Mouse (Mus musculus) testis, adult 2 months (tissue): ENCODE results near the gene Fibp.

ENCODE experiments used
- CTCF ChIP-seq: fragments of 200-500 bp; IDR thresholded peaks from 2 replicates; pipeline ENCODE4 v1.5.1; 2012; ENCODE audit warnings: low read depth, mild to moderate bottlenecking, inconsistent platforms, low read length, moderate library complexity; ENCODE audit not compliant: control insufficient read depth, insufficient read depth, insufficient replicate concordance
- POLR2A ChIP-seq: fragments of 200-500 bp; IDR thresholded peaks from 2 replicates; pipeline ENCODE4 v1.6.1; 2012; ENCODE audit warnings: low read depth, mild to moderate bottlenecking, inconsistent platforms, low read length, moderate library complexity; ENCODE audit not compliant: control insufficient read depth

DNA sequence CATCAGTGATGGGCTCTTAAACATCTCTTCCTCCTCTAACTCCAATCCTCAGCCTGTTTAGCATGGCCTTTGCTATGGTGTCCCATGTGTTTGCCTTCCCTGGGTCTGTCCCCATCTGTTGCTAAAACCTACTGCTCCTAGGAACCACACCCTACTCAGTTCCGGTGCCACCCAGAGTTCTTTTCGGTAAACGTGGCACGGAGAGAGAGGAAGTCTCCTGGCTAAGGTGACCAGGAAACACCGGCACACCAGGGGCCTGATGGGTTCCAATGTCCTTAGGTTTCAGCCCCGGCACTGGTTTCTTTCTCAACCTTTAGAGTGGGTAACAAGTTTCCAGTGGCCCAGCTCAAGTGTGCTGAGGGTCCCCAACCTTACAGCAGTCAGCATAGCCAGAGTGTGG, 39.8 kb upstream of the Fibp start:
- TF ChIP-seq POLR2A (no peak), CTCF (no peak)
